Comparison of ENCODE assay signal across 8 mouse cellular contexts in genomic region chr3:144453701-144454430, GRCm38 (mm10).
DNase-seq lines count a peak whose midpoint lies in the region; ATAC-seq and TF ChIP-seq lines count a peak whose summit lies in the region.

No protein-coding gene starts in this region.

- no peak overlapping the region for H3K4me2 ChIP-seq in forebrain, postnatal 0 days (ENCODE audit: low read depth)
- no peak overlapping the region for H3K4me2 ChIP-seq in intestine, embryonic 15.5 days (replicated peaks)
- no peak overlapping the region for H3K4me2 ChIP-seq in liver, embryonic 11.5 days

- H3K27ac ChIP-seq in forebrain, postnatal 0 days (ENCODE audit: low read depth, low read length), result peak overlapping the region; percentile 36; the same call in 1 of the 2 replicates
- 0 out of 2 replicates have a peak overlapping the region, but pooled peaks have one; percentile 3 for H3K27ac ChIP-seq in intestine, embryonic 15.5 days
- H3K27ac ChIP-seq in liver, embryonic 11.5 days (ENCODE audit: low read depth, low read length), result no peak overlapping the region

- H3K36me3 ChIP-seq in forebrain, postnatal 0 days (ENCODE audit: insufficient read depth), result peaks cover 1% of the 10 kb centered on the region; the same call in 1 of the 2 replicates
- H3K36me3 ChIP-seq in intestine, embryonic 15.5 days, result no peaks in the 10 kb centered on the region
- H3K36me3 ChIP-seq in liver, embryonic 11.5 days (ENCODE audit: control insufficient read depth, insufficient read depth, low read length), result no peaks in the 10 kb centered on the region

- H3K4me1 ChIP-seq in forebrain, postnatal 0 days (ENCODE audit: insufficient read depth), result no peaks in the 10 kb centered on the region
- H3K4me1 ChIP-seq in intestine, embryonic 15.5 days (replicated peaks), result peaks cover 7% of the 10 kb centered on the region; the same call in 1 of the 2 replicates
- no peaks in the 10 kb centered on the region; the same call in 1 of the 2 replicates for H3K4me1 ChIP-seq in liver, embryonic 11.5 days (replicated peaks; ENCODE audit: control insufficient read depth, insufficient read depth, low read length)

- 52% methylated on average over 19 of the region's 19 CpGs for WGBS in forebrain, postnatal 0 days
- 47% methylated on average over 19 of the region's 19 CpGs for WGBS in intestine, embryonic 15.5 days
- WGBS in liver, embryonic 11.5 days, result 63% methylated on average over 19 of the region's 19 CpGs

- H3K4me3 ChIP-seq in forebrain, postnatal 0 days (ENCODE audit: low read depth, low read length), result no peak overlapping the region
- H3K4me3 ChIP-seq in intestine, embryonic 15.5 days (replicated peaks), result no peak overlapping the region
- H3K4me3 ChIP-seq in liver, embryonic 11.5 days (ENCODE audit: low read depth, low read length), result no peak overlapping the region

- TF ChIP-seq CTCF in forebrain, postnatal 0 days (IDR thresholded peaks at IDR 0.05; ENCODE audit: low read depth), result peak; percentile 98

- H3K9ac ChIP-seq in forebrain, postnatal 0 days, result no peak overlapping the region
- no peak overlapping the region for H3K9ac ChIP-seq in intestine, embryonic 15.5 days
- no peak overlapping the region for H3K9ac ChIP-seq in liver, embryonic 11.5 days (ENCODE audit: low read depth, low read length)

- H3K27me3 ChIP-seq in forebrain, postnatal 0 days (ENCODE audit: insufficient read depth, low read length), result no peaks in the 10 kb centered on the region
- H3K27me3 ChIP-seq in intestine, embryonic 15.5 days (replicated peaks), result no peaks in the 10 kb centered on the region
- H3K27me3 ChIP-seq in liver, embryonic 11.5 days (replicated peaks; ENCODE audit: control insufficient read depth, insufficient read depth, low read length), result no peaks in the 10 kb centered on the region

- ATAC-seq in forebrain, postnatal 0 days, result peak; percentile 93
- peak; percentile 85 for ATAC-seq in intestine, embryonic 15.5 days
- peak; percentile 74 for ATAC-seq in liver, embryonic 11.5 days (replicated peaks; ENCODE audit: low FRiP score)

- DNase-seq in urinary bladder, postnatal 25 days (ENCODE audit: low spot score), result peak; percentile 19
- no peak for DNase-seq in urinary bladder, adult 2 months (ENCODE audit: low spot score)
- peak; percentile 24 for DNase-seq in cerebellum, adult 11-12 months
- DNase-seq in forebrain, postnatal 0 days, result peak; percentile 86
- DNase-seq in liver, embryonic 11.5 days (ENCODE audit: low spot score), result no peak
- DNase-seq in neural tube, embryonic 10.5 days (ENCODE audit: extremely low spot score, low spot score), result peak; percentile 47
- no peak for DNase-seq in gastrocnemius, postnatal 4 days (ENCODE audit: low spot score in 2 of 2)

- no peaks in the 10 kb centered on the region for H3K9me3 ChIP-seq in forebrain, postnatal 0 days (ENCODE audit: low read length)
- H3K9me3 ChIP-seq in intestine, embryonic 15.5 days, result no peaks in the 10 kb centered on the region
- H3K9me3 ChIP-seq in liver, embryonic 11.5 days (ENCODE audit: control insufficient read depth, low read length), result no peaks in the 10 kb centered on the region

Comparison
In these comparisons a context has a peak if more than half of its experiments do, and no peak if none do; other contexts are left out.
1. DNase-seq: peak in urinary bladder, postnatal 25 days (single experiment), cerebellum, adult 11-12 months (single experiment), forebrain, postnatal 0 days (single experiment) and neural tube, embryonic 10.5 days (single experiment); none in urinary bladder, adult 2 months (single experiment), liver, embryonic 11.5 days (single experiment) and gastrocnemius, postnatal 4 days (0 of 2).
2. Peak in every context shown above with its lines, with median percentiles within 50 percentile points of each other: ATAC-seq.